Mouse (Mus musculus) C2C12 (cell line): ENCODE results near the gene Cdadc1.

Experiments used
- CTCF ChIP-seq: IDR thresholded peaks from one replicate; pipeline ENCODE4 v1.5.1; 2011; ENCODE audit not compliant: control insufficient read depth, insufficient read depth, insufficient read length
- MYOG ChIP-seq: IDR thresholded peaks from one replicate; pipeline ENCODE4 v1.6.1; 2011; ENCODE audit not compliant: control insufficient read depth, insufficient read length; ENCODE audit errors: extremely low read depth

DNA sequence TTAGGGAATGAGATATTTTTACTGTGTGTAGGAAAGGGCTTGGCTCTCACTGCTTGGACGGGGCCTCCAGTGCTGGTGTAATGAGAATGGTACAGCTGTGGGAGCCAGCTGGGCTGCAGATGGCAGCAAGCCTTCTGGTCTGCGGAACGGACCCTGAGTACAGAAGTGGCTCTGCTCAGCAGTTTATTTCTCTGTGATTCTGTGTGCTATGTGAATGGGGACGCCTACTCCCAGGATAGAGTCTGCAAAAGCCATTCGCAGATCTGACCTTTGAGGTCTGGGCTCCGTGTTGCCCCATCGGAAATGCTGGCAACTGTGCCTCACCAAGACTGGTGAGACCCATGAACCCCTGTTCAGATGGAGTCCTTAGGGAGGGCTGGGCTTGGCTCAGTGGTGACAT lies 30.1 kb upstream of the Cdadc1 start:
- TF ChIP-seq MYOG (no peak), CTCF (no peak)
